Comparison of ENCODE assay signal across 8 mouse cellular contexts in the genomic region with DNA sequence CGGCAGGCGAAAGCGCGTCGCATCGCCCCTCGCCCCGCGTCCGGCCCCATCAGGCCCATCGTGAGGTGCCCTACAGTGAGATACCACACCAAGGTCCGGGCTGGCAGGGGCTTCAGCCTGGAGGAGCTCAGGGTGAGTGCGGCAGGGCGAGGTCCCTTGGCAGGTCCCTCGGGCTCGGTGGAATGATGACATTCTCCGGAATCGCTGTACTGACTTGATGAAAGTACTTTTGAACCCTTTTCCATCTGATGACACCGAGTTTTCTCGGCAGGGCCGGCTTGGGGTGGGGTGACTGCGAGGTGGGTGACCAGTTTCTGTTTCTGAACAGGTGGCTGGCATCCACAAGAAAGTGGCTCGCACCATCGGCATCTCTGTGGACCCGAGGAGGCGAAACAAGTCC. TPM values are rescaled to one million over a fixed set of nuclear protein-coding genes. Genes with fewer than 3 reads are reported as not detected.
DNase-seq lines count a peak whose midpoint lies in the region; ATAC-seq and TF ChIP-seq lines count a peak whose summit lies in the region.
"Not testable (repeated sequence)": the region's sequence is repeated elsewhere in the genome, so short reads cannot be mapped to it uniquely, and the experiment has no call there.

No protein-coding gene starts in this region.

- not testable (repeated sequence) for TF ChIP-seq CTCF in heart, adult 2 months (IDR thresholded peaks at IDR 0.05); lung, embryonic 14.5 days (IDR thresholded peaks at IDR 0.05; ENCODE audit: low read depth); testis, adult 2 months (IDR thresholded peaks at IDR 0.05; ENCODE audit: control insufficient read depth, insufficient read depth, insufficient replicate concordance, low read depth, low read length)

- intact Hi-C loops in heart, adult 2 months (cut with DNase I), result loop anchor here (1.0 to 10.0 kb wide), 2 partner anchors 38 to 262 kb away; no protein-coding TSS in a partner anchor

- peak overlapping the region; percentile 99 for H3K9ac ChIP-seq in ES-E14 (ENCODE audit: insufficient read depth, low read depth, low read length, poor library complexity, severe bottlenecking)
- peak overlapping the region; percentile 98 for H3K9ac ChIP-seq in embryonic facial prominence, embryonic 12.5 days
- peak overlapping the region; percentile 96 for H3K9ac ChIP-seq in heart, adult 2 months (ENCODE audit: low read depth, low read length)
- H3K9ac ChIP-seq in hindbrain, embryonic 15.5 days, result peak overlapping the region; percentile 96
- H3K9ac ChIP-seq in lung, embryonic 14.5 days, result peak overlapping the region; percentile 97

- not testable (repeated sequence) for DNase-seq in ES-E14 (ENCODE audit: low read depth, low spot score); heart, adult 2 months; lung, embryonic 14.5 days
- DNase-seq in limb, embryonic 10.5 days (ENCODE audit: low spot score), result peak; percentile 42
- peak; percentile 41 for DNase-seq in naive thymus-derived CD4-positive, alpha-beta T cell, adult 2 months (ENCODE audit: low read depth)

- peak overlapping the region; percentile 84 for H3K4me2 ChIP-seq in embryonic facial prominence, embryonic 12.5 days (replicated peaks)
- peak overlapping the region; percentile 90 for H3K4me2 ChIP-seq in hindbrain, embryonic 15.5 days
- peak overlapping the region; percentile 98 for H3K4me2 ChIP-seq in lung, embryonic 14.5 days

- peak overlapping the region; percentile 83 for H3K27ac ChIP-seq in ES-E14 (ENCODE audit: insufficient read depth, low read depth, low read length, poor library complexity, severe bottlenecking)
- H3K27ac ChIP-seq in embryonic facial prominence, embryonic 12.5 days, result peak overlapping the region; percentile 94
- peak overlapping the region; percentile 87 for H3K27ac ChIP-seq in heart, adult 2 months
- peak overlapping the region; percentile 91 for H3K27ac ChIP-seq in hindbrain, embryonic 15.5 days (replicated peaks)
- peak overlapping the region; percentile 99 for H3K27ac ChIP-seq in limb, embryonic 10.5 days
- peak overlapping the region; percentile 97 for H3K27ac ChIP-seq in lung, embryonic 14.5 days (ENCODE audit: low read depth)
- H3K27ac ChIP-seq in testis, adult 2 months (ENCODE audit: control insufficient read depth, insufficient read depth, low read depth, low read length), result peak overlapping the region; percentile 90

- not testable (repeated sequence) for TF ChIP-seq EP300 in heart, adult 2 months (IDR thresholded peaks at IDR 0.05; ENCODE audit: insufficient read depth, low read depth, low read length)

- H3K9me3 ChIP-seq in ES-E14 (ENCODE audit: control insufficient read depth, insufficient read depth, low read depth, low read length); embryonic facial prominence, embryonic 12.5 days; hindbrain, embryonic 15.5 days; limb, embryonic 10.5 days (replicated peaks); lung, embryonic 14.5 days (ENCODE audit: low read depth, low read length): not testable (repeated sequence)

- in situ Hi-C loops in ES-E14 (cut with MboI; ENCODE audit: low sequenced_read_pairs in 2 of 2, unreplicated experiment in 2 of 2), result not testable (repeated sequence)

- ATAC-seq in embryonic facial prominence, embryonic 12.5 days (ENCODE audit: insufficient number of reproducible peaks, insufficient read depth, low FRiP score, low TSS enrichment), result peak; percentile 11; the same call in 1 of the 2 replicates
- ATAC-seq in hindbrain, embryonic 15.5 days (ENCODE audit: low FRiP score, low read depth), result not testable (repeated sequence)
- 0 out of 2 replicates have a peak, but pooled peaks have one; percentile 11 for ATAC-seq in lung, embryonic 14.5 days (ENCODE audit: insufficient read depth)

- WGBS in embryonic facial prominence, embryonic 12.5 days, result 1% methylated on average over 25 of the region's 26 CpGs
- WGBS in heart, adult 2 months, result under 1% methylated on average over 26 of the region's 26 CpGs
- 1% methylated on average over 26 of the region's 26 CpGs for WGBS in hindbrain, embryonic 15.5 days
- under 1% methylated on average over 26 of the region's 26 CpGs for WGBS in limb, embryonic 10.5 days
- under 1% methylated on average over 24 of the region's 26 CpGs for WGBS in lung, embryonic 14.5 days

- H3K36me3 ChIP-seq in ES-E14 (ENCODE audit: control insufficient read depth, insufficient read depth, low read length, poor library complexity, severe bottlenecking), result peaks cover 32% of the 10 kb centered on the region
- H3K36me3 ChIP-seq in embryonic facial prominence, embryonic 12.5 days, result peaks cover 32% of the 10 kb centered on the region
- H3K36me3 ChIP-seq in heart, adult 2 months (ENCODE audit: control insufficient read depth, insufficient read depth, low read length); testis, adult 2 months (ENCODE audit: control insufficient read depth, insufficient read depth, low read length): not testable (repeated sequence)
- peaks cover 28% of the 10 kb centered on the region for H3K36me3 ChIP-seq in hindbrain, embryonic 15.5 days
- H3K36me3 ChIP-seq in limb, embryonic 10.5 days, result peaks cover 43% of the 10 kb centered on the region
- H3K36me3 ChIP-seq in lung, embryonic 14.5 days (ENCODE audit: insufficient read depth), result peaks cover 39% of the 10 kb centered on the region

- not testable (repeated sequence) for H3K4me1 ChIP-seq in ES-E14 (ENCODE audit: control insufficient read depth in 2 of 2, insufficient read depth in 2 of 2, low read length in 2 of 2, poor library complexity in 1 of 2); embryonic facial prominence, embryonic 12.5 days; heart, adult 2 months (ENCODE audit: control insufficient read depth, insufficient read depth, low read length); lung, embryonic 14.5 days (ENCODE audit: insufficient read depth); testis, adult 2 months (ENCODE audit: control insufficient read depth, insufficient read depth, low read length)
- peaks cover 23% of the 10 kb centered on the region for H3K4me1 ChIP-seq in hindbrain, embryonic 15.5 days (replicated peaks)
- H3K4me1 ChIP-seq in limb, embryonic 10.5 days, result peaks cover 17% of the 10 kb centered on the region

- not testable (repeated sequence) for TF ChIP-seq POLR2A in heart, adult 2 months (IDR thresholded peaks at IDR 0.05; ENCODE audit: insufficient read depth, low read depth, low read length); testis, adult 2 months (IDR thresholded peaks at IDR 0.05; ENCODE audit: control insufficient read depth, low read depth, low read length)

- H3K27me3 ChIP-seq in embryonic facial prominence, embryonic 12.5 days; heart, adult 2 months (ENCODE audit: control insufficient read depth, insufficient read depth, low read length); hindbrain, embryonic 15.5 days; limb, embryonic 10.5 days (ENCODE audit: low read depth, poor library complexity, severe bottlenecking); lung, embryonic 14.5 days (ENCODE audit: insufficient read depth, low read length); testis, adult 2 months (ENCODE audit: control insufficient read depth, insufficient read depth, low read length): not testable (repeated sequence)

- peak overlapping the region; percentile 90 to 98 for H3K4me3 ChIP-seq in ES-E14 (ENCODE audit: insufficient read depth in 1 of 2, low read depth in 1 of 2, low read length in 2 of 2, poor library complexity in 1 of 2, severe bottlenecking in 1 of 2)
- H3K4me3 ChIP-seq in embryonic facial prominence, embryonic 12.5 days, result peak overlapping the region; percentile 82
- peak overlapping the region; percentile 81 for H3K4me3 ChIP-seq in heart, adult 2 months
- peak overlapping the region; percentile 58 for H3K4me3 ChIP-seq in hindbrain, embryonic 15.5 days
- peak overlapping the region; percentile 97 for H3K4me3 ChIP-seq in limb, embryonic 10.5 days
- peak overlapping the region; percentile 88 for H3K4me3 ChIP-seq in lung, embryonic 14.5 days (ENCODE audit: low read depth, low read length)
- peak overlapping the region; percentile 97 for H3K4me3 ChIP-seq in testis, adult 2 months (ENCODE audit: control insufficient read depth, low read depth, low read length)

- H3K79me2 ChIP-seq in heart, adult 2 months (replicated peaks; ENCODE audit: control insufficient read depth, insufficient read depth, low read length), result not testable (repeated sequence)

RNA-seq across cellular contexts. Expression of a gene that starts 0.7 kb away (rescaled TPM):
- total RNA-seq in ES-E14 (2012; rRNA removed), result 2,643 and 2,912 TPM in 2 replicates
- 1,455 and 1,462 TPM in 2 replicates for polyA plus RNA-seq in embryonic facial prominence, embryonic 12.5 days (2016; fragmentation: Nextera tagmentation; extraction: Ambion mirVana)
- total RNA-seq in heart, adult 2 months (2021), result 100 to 1,000 TPM; 418 to 463 TPM
- polyA plus RNA-seq in heart, adult 2 months (2012; rRNA removed), result 440 and 616 TPM in 2 replicates
- 632 and 725 TPM in 2 replicates for polyA plus RNA-seq in hindbrain, embryonic 15.5 days (2015; fragmentation: Nextera tagmentation; extraction: Ambion mirVana)
- polyA plus RNA-seq in limb, embryonic 10.5 days (2016; fragmentation: Nextera tagmentation; extraction: Ambion mirVana), result 1,397 and 1,583 TPM in 2 replicates
- 1,722 and 1,770 TPM in 2 replicates for polyA plus RNA-seq in lung, embryonic 14.5 days (2014; fragmentation: Nextera tagmentation; extraction: Ambion mirVana)
- polyA plus RNA-seq in testis, adult 2 months (2012; rRNA removed), result 834 and 1,155 TPM in 2 replicates

RNA-seq across cellular contexts. Expression of a gene that starts 14.3 kb away (rescaled TPM):
- 1.8 and 4.9 TPM in 2 replicates for total RNA-seq in ES-E14 (2012; rRNA removed)
- polyA plus RNA-seq in embryonic facial prominence, embryonic 12.5 days (2016; fragmentation: Nextera tagmentation; extraction: Ambion mirVana), result 0.59 and 1.4 TPM in 2 replicates
- under 1 TPM; 0.18 to 0.91 TPM for total RNA-seq in heart, adult 2 months (2021)
- 0.91 and 1.7 TPM in 2 replicates for polyA plus RNA-seq in heart, adult 2 months (2012; rRNA removed)
- 4.3 and 4.5 TPM in 2 replicates for polyA plus RNA-seq in hindbrain, embryonic 15.5 days (2015; fragmentation: Nextera tagmentation; extraction: Ambion mirVana)
- 1.2 TPM in 2 replicates for polyA plus RNA-seq in limb, embryonic 10.5 days (2016; fragmentation: Nextera tagmentation; extraction: Ambion mirVana)
- polyA plus RNA-seq in lung, embryonic 14.5 days (2014; fragmentation: Nextera tagmentation; extraction: Ambion mirVana), result 0.24 and 0.49 TPM in 2 replicates
- polyA plus RNA-seq in testis, adult 2 months (2012; rRNA removed), result 1.1 and 1.3 TPM in 2 replicates

RNA-seq across cellular contexts. Expression of a gene that starts 40.1 kb away (rescaled TPM):
- total RNA-seq in ES-E14 (2012; rRNA removed), result 106 and 160 TPM in 2 replicates
- 55.5 and 58.2 TPM in 2 replicates for polyA plus RNA-seq in embryonic facial prominence, embryonic 12.5 days (2016; fragmentation: Nextera tagmentation; extraction: Ambion mirVana)
- 10 to 100 TPM; 74.4 to 88.2 TPM for total RNA-seq in heart, adult 2 months (2021)
- 95.9 and 113 TPM in 2 replicates for polyA plus RNA-seq in heart, adult 2 months (2012; rRNA removed)
- 43.3 and 49.1 TPM in 2 replicates for polyA plus RNA-seq in hindbrain, embryonic 15.5 days (2015; fragmentation: Nextera tagmentation; extraction: Ambion mirVana)
- polyA plus RNA-seq in limb, embryonic 10.5 days (2016; fragmentation: Nextera tagmentation; extraction: Ambion mirVana), result 57.8 and 60.5 TPM in 2 replicates
- 44.5 and 45.0 TPM in 2 replicates for polyA plus RNA-seq in lung, embryonic 14.5 days (2014; fragmentation: Nextera tagmentation; extraction: Ambion mirVana)
- 101 and 124 TPM in 2 replicates for polyA plus RNA-seq in testis, adult 2 months (2012; rRNA removed)

RNA-seq across cellular contexts. Expression of a gene that starts 55.3 kb away (rescaled TPM):
- total RNA-seq in ES-E14 (2012; rRNA removed), result 3.1 and 3.3 TPM in 2 replicates
- 19.2 and 24.1 TPM in 2 replicates for polyA plus RNA-seq in embryonic facial prominence, embryonic 12.5 days (2016; fragmentation: Nextera tagmentation; extraction: Ambion mirVana)
- under 1 TPM; 0.27 to 0.91 TPM for total RNA-seq in heart, adult 2 months (2021)
- polyA plus RNA-seq in heart, adult 2 months (2012; rRNA removed), result 2.3 and 5.3 TPM in 2 replicates
- 1.6 TPM in 2 replicates for polyA plus RNA-seq in hindbrain, embryonic 15.5 days (2015; fragmentation: Nextera tagmentation; extraction: Ambion mirVana)
- 4.6 and 5.2 TPM in 2 replicates for polyA plus RNA-seq in limb, embryonic 10.5 days (2016; fragmentation: Nextera tagmentation; extraction: Ambion mirVana)
- polyA plus RNA-seq in lung, embryonic 14.5 days (2014; fragmentation: Nextera tagmentation; extraction: Ambion mirVana), result 16.3 and 17.8 TPM in 2 replicates
- 3.8 and 5.2 TPM in 2 replicates for polyA plus RNA-seq in testis, adult 2 months (2012; rRNA removed)
